Mouse (Mus musculus) neural tube, embryonic 14.5 days (tissue): Measurements from ENCODE around the gene Gmppb. TPM values are rescaled to one million over a fixed set of nuclear protein-coding genes. Genes with fewer than 3 reads are reported as not detected.

Experiments used
- ATAC-seq: fragments of 200-750 bp; cut with Nextera tagmentation; 2 replicates; pipeline ENCODE4 v1.8.0; 2017; ENCODE audit warnings: low read depth, mild to moderate bottlenecking, moderate TSS enrichment, moderate library complexity
- H3K27ac ChIP-seq: fragments of 300-500 bp; sonication (generic); 2 replicates; pipeline ENCODE4 v1.5.1; 2014; ENCODE audit warnings: low read depth, mild to moderate bottlenecking, control low read depth, low read length, moderate library complexity, mixed read lengths
- H3K27me3 ChIP-seq: fragments of 300-500 bp; sonication (generic); 2 replicates; pipeline ENCODE4 v1.6.1; 2014; ENCODE audit warnings: low read length; ENCODE audit not compliant: control insufficient read depth, insufficient read depth
- H3K36me3 ChIP-seq: fragments of 300-500 bp; sonication (generic); 2 replicates; pipeline ENCODE4 v1.6.1; 2014; ENCODE audit warnings: low read length, mixed read lengths; ENCODE audit not compliant: control insufficient read depth, insufficient read depth
- H3K4me1 ChIP-seq: fragments of 300-500 bp; sonication (generic); 2 replicates; pipeline ENCODE4 v1.6.1; 2014; ENCODE audit warnings: low read length; ENCODE audit not compliant: control insufficient read depth, insufficient read depth
- H3K4me2 ChIP-seq: fragments of 300-500 bp; sonication (generic); 2 replicates; pipeline ENCODE4 v1.6.1; 2014; ENCODE audit warnings: mild to moderate bottlenecking, low read depth, low read length, control low read depth
- H3K4me3 ChIP-seq: fragments of 300-500 bp; sonication (generic); 2 replicates; pipeline ENCODE4 v1.5.1; 2014; ENCODE audit warnings: low read depth, low read length, control low read depth, mixed read lengths
- H3K9ac ChIP-seq: fragments of 300-500 bp; sonication (generic); replicated peaks from 2 replicates; pipeline ENCODE4 v1.6.1; 2014; ENCODE audit warnings: low read depth, mild to moderate bottlenecking, control low read depth, low read length, mixed read lengths
- H3K9me3 ChIP-seq: fragments of 300-500 bp; sonication (generic); 2 replicates; pipeline ENCODE4 v1.6.1; 2016; ENCODE audit warnings: low read length; ENCODE audit not compliant: control insufficient read depth
- WGBS: fragments of 180-500 bp; shearing (Covaris S2); extraction: QIAGEN DNeasy Blood & Tissue Kit; methylation state at CpG from one replicate; pipeline ENCODE4 v1.1.7; 2014; 5-methylcytosine and 5-hydroxymethylcytosine counted together
- polyA plus RNA-seq: library from polyadenylated mRNA; unstranded; fragments of >200 nt; fragmentation: Nextera tagmentation; extraction: Ambion mirVana; gene quantifications from 2 replicates; pipeline ENCODE4 v1.2.1, GENCODE M21; 2014

The Gmppb gene
- polyA plus RNA-seq, 1 experiment from 2014 or later = 19.5 TPM

DNA sequence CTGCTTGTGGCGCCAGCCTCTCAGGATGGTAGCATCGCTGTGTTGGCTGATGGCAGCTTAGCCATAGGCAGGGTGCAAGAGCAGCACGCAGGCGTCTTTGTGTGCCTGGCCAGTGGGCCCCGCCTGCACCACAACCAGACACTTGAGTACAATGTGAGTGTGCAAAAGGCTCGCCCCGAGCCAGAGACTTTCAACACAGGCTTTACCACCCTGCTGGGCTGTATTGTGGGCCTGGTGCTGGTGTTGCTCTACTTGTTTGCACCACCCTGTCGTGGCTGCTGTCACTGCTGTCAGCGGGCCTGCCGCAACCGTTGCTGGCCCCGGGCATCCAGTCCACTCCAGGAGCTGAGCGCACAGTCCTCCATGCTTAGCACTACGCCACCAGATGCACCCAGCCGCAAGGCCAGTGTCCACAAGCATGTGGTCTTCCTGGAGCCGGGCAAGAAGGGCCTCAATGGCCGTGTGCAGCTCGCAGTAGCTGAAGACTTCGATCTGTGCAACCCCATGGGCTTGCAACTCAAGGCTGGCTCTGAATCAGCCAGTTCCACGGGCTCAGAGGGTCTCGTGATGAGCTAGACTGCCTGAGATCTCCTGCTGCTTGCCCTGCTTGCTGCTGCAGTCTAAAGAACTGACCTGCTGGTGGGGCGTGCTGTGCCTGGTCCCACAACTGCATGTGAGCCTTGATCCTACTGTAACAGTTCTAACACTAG, 5.4 kb downstream of the Gmppb start:
- Histone ChIP-seq H3K9ac (no peak overlapping the region), H3K4me1 (peaks cover 7% of the 10 kb centered on the region), H3K9me3 (no peaks in the 10 kb centered on the region), H3K4me2 (no peak overlapping the region), H3K4me3 (no peak overlapping the region), H3K27me3 (no peaks in the 10 kb centered on the region), H3K36me3 (peaks cover 33% of the 10 kb centered on the region), H3K27ac (no peak overlapping the region)
- 89% methylated on average over 22 of the region's 22 CpGs for WGBS
- ATAC-seq = no peak

DNA sequence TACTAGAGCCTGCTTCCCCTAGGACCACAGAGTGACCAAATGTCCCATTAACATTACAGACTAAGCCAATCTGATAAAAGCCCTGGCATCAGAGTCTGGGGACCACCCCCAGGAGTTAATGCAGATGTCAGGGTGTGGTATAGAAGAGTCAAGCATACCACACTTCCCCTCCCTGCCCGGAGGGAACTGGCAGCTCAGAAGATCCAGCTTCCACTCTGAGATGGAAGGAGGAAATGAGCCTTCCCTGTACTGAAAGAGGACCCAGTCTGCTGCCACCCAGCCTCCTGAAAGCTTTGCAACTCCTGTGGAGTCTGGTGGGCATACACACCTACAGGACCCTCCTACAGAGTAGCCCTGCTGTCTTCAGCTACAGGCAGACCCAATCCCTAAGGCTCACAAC, 6.0 kb downstream of the Gmppb start:
- Histone ChIP-seq H3K9ac (no peak overlapping the region), H3K9me3 (no peaks in the 10 kb centered on the region), H3K36me3 (peaks cover 35% of the 10 kb centered on the region), H3K4me1 (peaks cover under 1% of the 10 kb centered on the region; the same call in 1 of the 2 replicates), H3K4me2 (no peak overlapping the region), H3K4me3 (no peak overlapping the region), H3K27me3 (no peaks in the 10 kb centered on the region), H3K27ac (no peak overlapping the region)
- no peak for ATAC-seq
- 100% methylated on average over 1 of the region's 1 CpGs for WGBS

DNA sequence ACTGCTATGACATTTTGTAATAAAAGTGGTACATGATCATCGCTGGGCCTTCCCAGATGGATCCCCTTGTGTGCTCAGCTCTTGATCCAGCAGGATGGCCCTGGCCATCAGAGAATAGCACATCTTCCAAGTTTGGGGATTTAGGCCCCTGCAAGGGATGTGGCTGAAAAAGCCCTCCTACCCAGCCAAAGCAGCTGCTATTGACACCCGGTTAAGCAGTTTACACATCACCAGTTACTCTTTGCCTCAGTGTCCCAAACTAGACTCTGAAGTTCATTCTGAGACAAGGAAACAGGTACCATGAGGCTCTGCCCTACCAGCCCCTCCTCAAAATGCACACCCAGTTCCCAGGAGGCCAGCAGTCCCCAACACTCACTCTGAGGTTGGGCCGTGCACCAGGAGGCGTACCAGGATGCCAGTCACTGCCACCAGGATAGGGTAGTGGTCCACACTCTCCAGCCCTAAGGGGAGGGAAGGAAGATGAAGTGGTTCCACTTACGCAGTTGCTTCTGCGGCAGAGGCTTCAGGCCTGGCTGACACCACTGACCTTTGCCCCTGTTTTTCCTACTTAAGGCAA, 6.7 kb downstream of the Gmppb start:
- WGBS = 89% methylated on average over 6 of the region's 6 CpGs
- H3K36me3 ChIP-seq = peaks cover 39% of the 10 kb centered on the region

DNA sequence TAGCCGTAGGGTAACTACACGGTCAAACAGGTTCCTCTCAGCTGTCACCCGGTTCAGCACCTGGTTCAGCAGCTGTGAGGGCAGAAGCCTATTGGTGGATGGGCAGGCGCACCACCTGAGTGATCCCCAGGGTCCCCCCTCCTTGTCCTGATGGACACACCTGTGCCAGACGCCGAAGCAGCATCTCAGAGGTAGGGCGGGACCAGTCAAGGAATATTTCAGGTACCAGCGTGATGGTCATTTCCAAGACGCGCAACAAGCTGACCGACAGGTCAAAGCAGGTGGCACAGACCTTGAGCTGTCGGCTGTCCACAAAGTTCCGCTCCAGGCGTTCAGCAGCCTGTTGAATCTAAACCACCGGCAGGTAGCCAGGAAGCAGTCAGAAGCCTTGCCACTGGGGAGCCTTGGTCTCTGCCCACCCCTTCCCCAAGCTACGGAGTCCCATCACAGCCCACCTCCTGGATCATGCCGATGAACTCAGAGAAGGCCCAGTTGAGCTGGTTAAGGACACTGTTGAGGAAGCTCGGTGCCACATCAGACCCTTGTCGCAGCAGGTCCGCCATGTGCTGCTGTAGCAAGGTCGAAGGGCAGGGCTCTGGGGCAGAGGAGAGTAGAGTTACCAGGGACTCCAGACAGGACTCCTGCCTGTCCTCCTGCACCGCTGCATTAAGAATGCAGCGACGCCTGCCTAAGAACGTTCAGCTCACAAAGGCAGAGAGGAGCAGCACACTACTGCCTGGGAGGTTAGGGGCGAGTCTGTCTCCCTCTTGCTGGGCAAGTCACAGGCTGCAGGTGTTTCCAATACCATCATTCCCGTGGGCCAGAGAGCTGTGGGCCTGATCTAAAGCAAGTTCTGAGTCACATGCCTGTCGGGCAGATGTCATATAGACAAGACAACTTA, 7.6 kb downstream of the Gmppb start:
- H3K36me3 ChIP-seq = peaks cover 43% of the 10 kb centered on the region
- H3K4me2 ChIP-seq = no peak overlapping the region
- H3K9me3 ChIP-seq = no peaks in the 10 kb centered on the region
- no peaks in the 10 kb centered on the region for H3K4me1 ChIP-seq
- no peak overlapping the region for H3K9ac ChIP-seq
- no peak overlapping the region for H3K4me3 ChIP-seq
- 86% methylated on average over 28 of the region's 28 CpGs for WGBS
- H3K27me3 ChIP-seq = no peaks in the 10 kb centered on the region
- ATAC-seq = no peak
- no peak overlapping the region for H3K27ac ChIP-seq

More for the DNA sequence above, 6.7 kb downstream of the Gmppb start:
- no peak for ATAC-seq
- no peaks in the 10 kb centered on the region for H3K9me3 ChIP-seq
- no peak overlapping the region for H3K4me2 ChIP-seq
- no peak overlapping the region for H3K4me3 ChIP-seq
- no peaks in the 10 kb centered on the region for H3K27me3 ChIP-seq
- no peak overlapping the region for H3K9ac ChIP-seq
- no peaks in the 10 kb centered on the region for H3K4me1 ChIP-seq
- H3K27ac ChIP-seq = no peak overlapping the region

DNA sequence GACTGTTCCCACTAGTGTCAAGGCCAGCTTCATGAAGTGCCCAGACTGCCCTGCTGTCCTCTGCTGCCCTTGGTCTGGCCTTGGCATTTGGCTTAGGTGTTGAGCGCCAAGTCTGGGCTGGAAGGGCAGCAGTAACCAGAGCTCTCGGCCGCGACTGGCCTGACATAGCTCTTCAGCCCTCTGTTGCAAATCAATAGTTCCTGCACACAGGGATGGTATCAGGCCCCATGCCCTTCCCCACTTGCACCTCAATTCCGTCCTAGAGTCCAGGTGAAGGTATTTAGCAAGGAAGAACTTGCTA, 8.2 kb downstream of the Gmppb start:
- no peak overlapping the region for H3K27ac ChIP-seq
- ATAC-seq = no peak
- peaks cover 49% of the 10 kb centered on the region for H3K36me3 ChIP-seq
- no peak overlapping the region for H3K9ac ChIP-seq
- H3K4me1 ChIP-seq = no peaks in the 10 kb centered on the region
- no peak overlapping the region for H3K4me3 ChIP-seq
- WGBS = 96% methylated on average over 5 of the region's 5 CpGs
- no peaks in the 10 kb centered on the region for H3K27me3 ChIP-seq
- H3K4me2 ChIP-seq = no peak overlapping the region
- no peaks in the 10 kb centered on the region for H3K9me3 ChIP-seq

DNA sequence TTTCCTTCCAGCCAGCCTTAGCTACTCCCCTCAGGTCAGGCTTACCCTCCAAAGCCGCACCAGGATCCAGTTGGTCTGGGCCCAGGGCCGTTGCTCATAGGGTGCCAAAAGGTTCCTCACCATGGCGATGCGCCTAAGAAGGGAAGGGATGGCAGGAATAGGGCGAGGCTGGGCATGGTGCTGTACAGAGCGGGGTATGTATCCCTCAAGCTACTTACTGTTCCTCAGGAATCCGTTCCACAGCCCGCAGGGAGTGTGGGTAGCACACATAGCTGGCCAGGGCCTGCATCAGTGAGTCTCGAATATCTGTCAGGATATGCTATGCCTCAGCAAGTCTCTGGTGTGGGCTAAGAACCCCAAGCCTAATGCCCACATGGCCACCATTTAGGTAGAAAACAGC, 9.2 kb downstream of the Gmppb start:
- Histone ChIP-seq H3K4me1 (no peaks in the 10 kb centered on the region), H3K27me3 (no peaks in the 10 kb centered on the region), H3K9me3 (no peaks in the 10 kb centered on the region), H3K4me3 (no peak overlapping the region), H3K36me3 (peaks cover 58% of the 10 kb centered on the region), H3K4me2 (no peak overlapping the region), H3K9ac (no peak overlapping the region), H3K27ac (no peak overlapping the region)
- no peak for ATAC-seq
- 93% methylated on average over 9 of the region's 9 CpGs for WGBS

DNA sequence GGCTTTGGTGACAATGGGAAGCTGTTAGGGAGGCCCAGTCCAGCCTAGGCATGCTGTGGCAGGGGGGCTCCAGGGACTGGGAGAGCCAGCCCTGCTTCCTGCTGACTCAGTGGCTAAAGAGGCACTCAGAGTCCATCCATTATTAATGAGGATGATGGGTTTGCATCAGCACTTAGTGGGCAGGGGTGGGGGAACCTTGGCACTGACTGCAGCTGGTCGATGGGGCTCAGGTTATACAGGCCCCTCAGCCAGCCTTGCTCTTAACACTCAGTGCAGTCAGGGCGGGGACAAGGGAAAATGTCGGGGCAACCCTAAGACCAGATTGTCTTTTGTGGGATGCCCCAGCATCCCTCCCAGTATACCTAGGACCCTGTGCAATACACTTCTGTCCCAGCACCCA, 13.1 kb downstream of the Gmppb start:
- H3K9ac ChIP-seq = no peak overlapping the region
- no peak overlapping the region for H3K27ac ChIP-seq
- H3K4me2 ChIP-seq = no peak overlapping the region

DNA sequence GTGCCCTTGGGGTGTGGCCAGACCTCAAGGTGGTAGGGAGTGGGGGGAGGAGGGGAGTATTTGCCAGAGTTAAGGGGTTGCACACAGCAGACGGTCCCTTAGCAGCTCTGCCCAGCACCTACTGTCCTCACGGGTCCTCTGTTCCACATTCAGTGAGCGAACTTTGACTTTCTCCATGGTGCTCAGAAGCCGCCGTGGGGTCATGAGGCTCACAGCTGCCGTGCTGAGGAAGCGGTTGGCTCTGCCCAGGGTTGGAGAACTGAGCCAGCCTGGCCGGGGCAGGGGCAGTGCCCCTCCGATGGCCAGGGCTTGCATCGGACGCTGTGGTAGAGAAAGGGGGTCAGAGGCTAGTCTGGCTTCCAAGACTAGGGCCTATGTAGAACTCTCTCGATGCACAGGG, 14.3 kb downstream of the Gmppb start:
- Histone ChIP-seq H3K36me3 (peaks cover 38% of the 10 kb centered on the region; the same call in 1 of the 2 replicates), H3K27ac (no peak overlapping the region), H3K4me2 (no peak overlapping the region), H3K4me3 (no peak overlapping the region), H3K9ac (no peak overlapping the region), H3K27me3 (no peaks in the 10 kb centered on the region), H3K9me3 (no peaks in the 10 kb centered on the region), H3K4me1 (no peaks in the 10 kb centered on the region)
- 90% methylated on average over 12 of the region's 12 CpGs for WGBS
- no peak for ATAC-seq

More for the DNA sequence above, 13.1 kb downstream of the Gmppb start:
- WGBS = 81% methylated on average over 3 of the region's 3 CpGs
- ATAC-seq = peak; percentile 58; the same call in 1 of the 2 replicates
- no peaks in the 10 kb centered on the region for H3K4me1 ChIP-seq
- H3K27me3 ChIP-seq = no peaks in the 10 kb centered on the region
- peaks cover 38% of the 10 kb centered on the region for H3K36me3 ChIP-seq
- H3K4me3 ChIP-seq = no peak overlapping the region
- no peaks in the 10 kb centered on the region for H3K9me3 ChIP-seq

DNA sequence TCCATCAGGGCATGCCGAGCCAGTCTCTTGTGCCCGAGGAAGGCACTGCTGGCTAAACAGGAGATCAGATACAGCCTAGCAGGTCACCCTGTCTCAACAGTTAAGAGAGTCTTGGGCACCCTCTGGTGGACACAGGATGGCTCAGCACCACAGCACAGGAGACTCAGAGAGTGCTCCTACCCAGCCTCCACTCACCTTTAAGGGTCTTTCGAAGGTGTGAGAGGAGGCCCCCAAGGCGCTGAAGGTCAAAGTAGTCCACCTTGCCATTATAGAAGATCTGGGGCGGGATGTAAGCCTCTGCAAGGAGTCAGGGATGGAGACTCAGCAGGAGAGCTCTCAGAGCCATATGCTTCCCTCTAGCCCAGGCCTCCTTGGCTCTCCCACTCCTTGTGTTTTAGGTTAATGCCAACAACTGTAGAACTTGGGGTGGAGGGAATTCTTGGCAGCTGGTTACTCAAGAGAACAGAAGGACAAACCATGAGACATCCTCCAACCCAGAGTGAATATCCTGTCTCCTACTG, 16.5 kb downstream of the Gmppb start:
- no peaks in the 10 kb centered on the region for H3K4me1 ChIP-seq
- H3K27me3 ChIP-seq = no peaks in the 10 kb centered on the region
- H3K4me3 ChIP-seq = no peak overlapping the region
- no peak overlapping the region for H3K27ac ChIP-seq
- no peak overlapping the region for H3K9ac ChIP-seq
- WGBS = 63% methylated on average over 5 of the region's 5 CpGs
- no peak; the same call in 1 of the 2 replicates for ATAC-seq
- H3K36me3 ChIP-seq = peaks cover 31% of the 10 kb centered on the region
- H3K9me3 ChIP-seq = no peaks in the 10 kb centered on the region
- H3K4me2 ChIP-seq = no peak overlapping the region
